In genomic region chr6:28978031-28978430, GRCm38 (mm10) we compare ENCODE assay signal across 12 mouse cellular contexts.
"Had no signal": no experiment of that assay in that cellular context is flagged by ENCODE, and none has a peak within 500 bp of the region (broad histone marks: within the 10 kb centered on the region; RNA-seq: fewer than 3 reads in every experiment).

No protein-coding gene starts in this region.

- H3K9me3 ChIP-seq: limb, embryonic 15.5 days; liver, embryonic 12.5 days; midbrain, embryonic 12.5 days; neural tube, embryonic 13.5 days had no signal

- H3K36me3 ChIP-seq: limb, embryonic 15.5 days; liver, embryonic 12.5 days; midbrain, embryonic 12.5 days; neural tube, embryonic 13.5 days had no signal

- H3K27ac ChIP-seq: left cerebral cortex, adult 2 months; limb, embryonic 15.5 days; liver, embryonic 12.5 days; midbrain, embryonic 12.5 days; neural tube, embryonic 13.5 days had no signal

- DNase-seq: kidney, adult 8-10 months; kidney, postnatal 36 days; lung, postnatal 14 days; right cerebral cortex, adult 18-20 months; right cerebral cortex, postnatal 25 days; thymus, adult 18-20 months; thymus, postnatal 14 days had no signal

- H3K4me3 ChIP-seq: left cerebral cortex, adult 2 months; limb, embryonic 15.5 days; liver, embryonic 12.5 days; midbrain, embryonic 12.5 days; neural tube, embryonic 13.5 days had no signal
